Mouse (Mus musculus) stomach, postnatal 0 days (tissue): ENCODE measurements around the gene Armc7. TPM values are rescaled to one million over a fixed set of nuclear protein-coding genes. Genes with fewer than 3 reads are reported as not detected.
A peak's percentile ranks its signal among the peaks of the same experiment; 100 is the strongest.

ENCODE experiments used
- ATAC-seq: fragments of 200-750 bp; cut with Nextera tagmentation; 2 replicates; pipeline ENCODE4 v1.8.0; 2017; ENCODE audit not compliant: low FRiP score, low TSS enrichment
- DNase-seq: peaks from one replicate; pipeline ENCODE4 v3.0.0-alpha.2; 2016; ENCODE audit warnings: low spot score
- H3K27ac ChIP-seq: fragments of 300-500 bp; sonication (generic); replicated peaks from 2 replicates; pipeline ENCODE4 v1.5.1; 2014; ENCODE audit warnings: mild to moderate bottlenecking, control low read depth
- H3K27me3 ChIP-seq: fragments of 300-500 bp; sonication (generic); 2 replicates; pipeline ENCODE4 v1.6.1; 2014; ENCODE audit warnings: low read length; ENCODE audit not compliant: control insufficient read depth, insufficient read depth
- H3K36me3 ChIP-seq: fragments of 300-500 bp; sonication (generic); 2 replicates; pipeline ENCODE4 v1.6.1; 2014; ENCODE audit warnings: low read length, mixed read lengths; ENCODE audit not compliant: control insufficient read depth, insufficient read depth
- H3K4me1 ChIP-seq: fragments of 300-500 bp; sonication (generic); replicated peaks from 2 replicates; pipeline ENCODE4 v1.6.1; 2014; ENCODE audit warnings: antibody characterized with exemption; ENCODE audit not compliant: control insufficient read depth, insufficient read depth
- H3K4me2 ChIP-seq: fragments of 300-500 bp; sonication (generic); replicated peaks from 2 replicates; pipeline ENCODE4 v1.6.1; 2014; ENCODE audit warnings: low read depth, mild to moderate bottlenecking, control low read depth, moderate library complexity
- H3K4me3 ChIP-seq: fragments of 300-500 bp; sonication (generic); 2 replicates; pipeline ENCODE4 v1.5.1; 2014; ENCODE audit warnings: low read depth, low read length, control low read depth
- H3K9ac ChIP-seq: fragments of 300-500 bp; sonication (generic); 2 replicates; pipeline ENCODE4 v1.6.1; 2014; ENCODE audit warnings: mild to moderate bottlenecking, low read length, control low read depth, mixed read lengths
- H3K9me3 ChIP-seq: fragments of 300-500 bp; sonication (generic); 2 replicates; pipeline ENCODE4 v1.6.1; 2016; ENCODE audit warnings: low read length; ENCODE audit not compliant: control insufficient read depth
- CTCF ChIP-seq: IDR thresholded peaks from 2 replicates; pipeline ENCODE4 v1.5.1; 2016; ENCODE audit warnings: antibody characterized with exemption, low read depth, mild to moderate bottlenecking, moderate library complexity
- EP300 ChIP-seq: optimal IDR thresholded peaks from 2 replicates; pipeline ENCODE3; 2016; ENCODE audit warnings: antibody characterized with exemption
- WGBS: fragments of 180-500 bp; shearing (Covaris S2); extraction: QIAGEN DNeasy Blood & Tissue Kit; methylation state at CpG from one replicate; pipeline ENCODE4 v1.1.7; 2014; 5-methylcytosine and 5-hydroxymethylcytosine counted together
- polyA plus RNA-seq: library from polyadenylated mRNA; unstranded; fragments of >200 nt; fragmentation: Nextera tagmentation; extraction: Ambion mirVana; gene quantifications from 2 replicates; pipeline ENCODE4 v1.2.1, GENCODE M21; 2015

Armc7 gene
- polyA plus RNA-seq, 1 experiment from 2014 or later: 6.5 TPM

- Histone ChIP-seq H3K4me2 (no peak overlapping the region), H3K4me3 (no peak overlapping the region), H3K4me1 (peaks cover 4% of the 10 kb centered on the region; the same call in 1 of the 2 replicates), H3K27ac (no peak overlapping the region), H3K9me3 (no peaks in the 10 kb centered on the region), H3K36me3 (no peaks in the 10 kb centered on the region), H3K9ac (no peak overlapping the region), H3K27me3 (no peaks in the 10 kb centered on the region)
- DNase-seq (no peak), ATAC-seq (no peak)
- TF ChIP-seq EP300 (no peak), CTCF (no peak)
- 86% methylated on average over 9 of the region's 9 CpGs for WGBS
These were observed 3.0 kb downstream of the Armc7 start for GRCm38 (mm10) chr11:115478296-115478938.

- TF ChIP-seq CTCF (no peak), EP300 (no peak)
- H3K4me1 ChIP-seq: no peaks in the 10 kb centered on the region; the same call in 1 of the 2 replicates
- no peak overlapping the region for H3K27ac ChIP-seq
- 73% methylated on average over 6 of the region's 6 CpGs for WGBS
- H3K9ac ChIP-seq: no peak overlapping the region
- H3K9me3 ChIP-seq: no peaks in the 10 kb centered on the region
- no peaks in the 10 kb centered on the region for H3K27me3 ChIP-seq
- no peak for ATAC-seq
- DNase-seq: no peak
- no peaks in the 10 kb centered on the region for H3K36me3 ChIP-seq
- no peak overlapping the region for H3K4me3 ChIP-seq
- H3K4me2 ChIP-seq: no peak overlapping the region
These were observed 6.2 kb downstream of the Armc7 start for GRCm38 (mm10) chr11:115481553-115482259.

GRCm38 (mm10) chr11:115483278-115483677, 7.8 kb downstream of the Armc7 start:
- H3K36me3 ChIP-seq: no peaks in the 10 kb centered on the region; the same call in 1 of the 2 replicates
- H3K27ac ChIP-seq: no peak overlapping the region
- no peaks in the 10 kb centered on the region for H3K4me1 ChIP-seq
- ATAC-seq (no peak), DNase-seq (no peak)
- H3K4me3 ChIP-seq: no peak overlapping the region
- H3K9me3 ChIP-seq: no peaks in the 10 kb centered on the region
- 71% methylated on average over 11 of the region's 11 CpGs for WGBS
- H3K27me3 ChIP-seq: no peaks in the 10 kb centered on the region
- H3K4me2 ChIP-seq: no peak overlapping the region
- H3K9ac ChIP-seq: no peak overlapping the region
- TF ChIP-seq CTCF: no peak
- TF ChIP-seq EP300: no peak

- DNase-seq (peak; percentile 75), ATAC-seq (no peak)
- no peaks in the 10 kb centered on the region for H3K27me3 ChIP-seq
- H3K27ac ChIP-seq: no peak overlapping the region
- H3K4me3 ChIP-seq: no peak overlapping the region
- no peak overlapping the region for H3K4me2 ChIP-seq
- no peaks in the 10 kb centered on the region; the same call in 1 of the 2 replicates for H3K36me3 ChIP-seq
- TF ChIP-seq CTCF (peak; percentile 95), EP300 (no peak)
- no peak overlapping the region for H3K9ac ChIP-seq
- WGBS: 19% methylated on average over 6 of the region's 6 CpGs
- H3K4me1 ChIP-seq: no peaks in the 10 kb centered on the region
- no peaks in the 10 kb centered on the region for H3K9me3 ChIP-seq
These were observed 8.3 kb downstream of the Armc7 start for GRCm38 (mm10) chr11:115483726-115484125.

GRCm38 (mm10) chr11:115485155-115485554, 9.7 kb downstream of the Armc7 start:
- no peak for ATAC-seq
- H3K27ac ChIP-seq: no peak overlapping the region
- no peak overlapping the region for H3K4me3 ChIP-seq
- H3K4me2 ChIP-seq: no peak overlapping the region
- peaks cover 3% of the 10 kb centered on the region; the same call in 1 of the 2 replicates for H3K36me3 ChIP-seq
- DNase-seq: no peak
- 56% methylated on average over 12 of the region's 12 CpGs for WGBS
- no peaks in the 10 kb centered on the region for H3K4me1 ChIP-seq
- H3K9me3 ChIP-seq: no peaks in the 10 kb centered on the region
- H3K9ac ChIP-seq: no peak overlapping the region
- no peak for TF ChIP-seq CTCF
- no peaks in the 10 kb centered on the region for H3K27me3 ChIP-seq

- TF ChIP-seq CTCF (no peak), EP300 (no peak)
- Histone ChIP-seq H3K4me3 (no peak overlapping the region), H3K4me2 (no peak overlapping the region), H3K9me3 (no peaks in the 10 kb centered on the region), H3K27me3 (no peaks in the 10 kb centered on the region), H3K4me1 (no peaks in the 10 kb centered on the region; the same call in 1 of the 2 replicates), H3K27ac (no peak overlapping the region), H3K36me3 (peaks cover 3% of the 10 kb centered on the region; the same call in 1 of the 2 replicates), H3K9ac (no peak overlapping the region)
- ATAC-seq: no peak
- 89% methylated on average over 19 of the region's 19 CpGs for WGBS
- DNase-seq: no peak
These were observed 13.2 kb downstream of the Armc7 start for GRCm38 (mm10) chr11:115488551-115489104.
